Mouse (Mus musculus) spleen, postnatal 4 days (tissue): ENCODE data around the gene Asphd2.

Experiments used
- DNase-seq, 2 experiments: peaks; one replicate each; pipeline ENCODE4 v3.0.0; 2022; ENCODE audit warnings: low spot score in 2 of 2

The Asphd2 gene

DNA sequence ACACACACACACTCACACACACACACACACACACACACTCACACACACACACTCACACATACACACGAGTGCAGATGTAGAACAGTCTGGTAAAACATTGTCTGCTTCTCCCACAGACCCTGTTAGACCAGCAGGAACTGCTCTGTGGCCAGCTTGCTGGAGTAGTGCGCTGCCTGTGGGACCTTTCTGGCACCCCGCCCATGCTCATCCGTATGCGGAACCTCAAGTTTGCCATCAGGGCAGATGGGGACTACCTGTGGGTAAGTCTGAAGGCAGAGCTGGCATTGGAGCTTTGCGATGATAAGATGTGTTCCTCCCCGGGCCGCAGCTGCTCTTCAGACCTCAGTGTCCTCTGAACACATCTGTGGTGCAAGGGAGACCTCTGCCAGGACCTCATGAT lies 45.5 kb downstream of the Asphd2 start:
- no peak for DNase-seq

DNA sequence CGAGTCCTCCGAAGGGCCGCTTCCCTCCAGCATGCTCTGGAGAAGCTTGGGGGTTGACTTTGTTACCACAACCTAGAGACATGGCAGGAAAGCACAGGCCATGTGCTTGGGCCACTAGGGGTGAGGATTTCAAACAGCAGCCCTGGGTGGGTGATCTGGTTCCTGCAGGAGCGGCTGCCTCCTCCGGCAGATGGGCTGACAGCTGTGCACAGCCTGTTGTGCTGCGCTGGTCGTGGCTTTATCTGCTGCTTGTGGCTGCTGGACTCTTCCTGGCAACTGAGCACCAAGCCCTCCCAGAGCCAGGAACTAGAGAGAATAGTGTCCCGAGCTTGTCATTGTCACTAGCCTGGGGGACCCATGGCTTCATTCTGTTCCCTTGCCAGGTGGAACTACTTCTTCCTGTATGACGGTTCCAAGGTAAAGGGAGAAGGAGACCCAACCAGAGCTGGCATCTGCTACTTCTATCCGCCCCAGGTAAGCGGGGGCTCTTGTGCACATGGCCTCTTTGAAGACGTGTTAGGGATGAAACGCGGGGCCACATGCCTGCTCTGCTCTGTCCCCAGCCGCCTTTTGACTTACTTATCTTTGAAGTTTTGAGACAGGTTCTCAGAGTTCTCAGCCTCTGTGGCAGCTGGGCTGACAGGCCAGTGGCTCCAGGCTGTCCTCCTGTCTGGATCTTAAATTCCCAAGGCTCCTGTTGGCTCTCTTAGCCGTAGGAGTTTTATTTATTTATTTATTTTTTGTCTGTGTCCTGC lies 48.3 kb downstream of the Asphd2 start:
- no peak for DNase-seq

DNA sequence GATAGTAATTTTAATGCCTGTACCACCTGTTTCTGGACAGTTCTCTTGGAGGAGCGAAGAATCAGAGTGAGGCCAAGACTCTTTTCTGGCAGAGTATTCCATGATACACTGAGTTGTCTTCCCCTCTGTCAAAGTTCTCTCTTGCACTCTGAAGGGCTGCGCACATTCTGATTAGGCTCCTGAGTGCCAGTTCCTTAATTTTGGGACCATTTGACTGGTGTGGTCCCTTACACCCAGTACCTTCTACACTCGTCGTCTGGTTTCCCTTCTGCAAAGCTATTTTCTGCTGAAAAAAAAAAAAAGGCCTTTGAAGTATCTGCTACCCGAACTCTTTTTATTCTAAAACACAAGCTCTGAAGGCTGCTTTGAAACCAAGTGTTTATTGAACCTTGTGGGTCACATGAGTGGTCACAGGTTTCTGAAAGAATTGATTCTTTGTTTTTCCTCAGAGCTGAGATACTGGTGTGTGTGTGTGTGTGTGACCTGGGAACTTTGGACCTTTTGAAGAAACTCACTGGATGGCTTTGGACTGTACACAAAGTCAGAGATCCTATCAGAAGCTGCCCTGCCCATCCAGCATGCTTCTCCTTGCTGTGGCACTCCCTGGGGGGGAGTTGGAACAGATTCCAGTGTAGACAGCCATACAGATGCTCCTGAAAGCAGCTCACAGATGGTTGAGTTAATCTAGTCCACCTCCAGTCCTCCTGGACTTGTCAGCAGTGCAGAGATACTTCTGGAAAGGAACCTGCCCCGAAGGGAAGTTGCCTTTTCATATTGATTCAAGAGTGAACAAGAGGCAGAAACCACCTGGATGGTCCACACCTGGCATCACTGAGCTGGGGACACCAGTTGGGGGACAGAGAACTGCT lies 50.3 kb downstream of the Asphd2 start:
- no peak for DNase-seq

- DNase-seq: no peak
Measured at GRCm38 (mm10) chr5:112343205-112343595, 51.5 kb downstream of the Asphd2 start.

DNA sequence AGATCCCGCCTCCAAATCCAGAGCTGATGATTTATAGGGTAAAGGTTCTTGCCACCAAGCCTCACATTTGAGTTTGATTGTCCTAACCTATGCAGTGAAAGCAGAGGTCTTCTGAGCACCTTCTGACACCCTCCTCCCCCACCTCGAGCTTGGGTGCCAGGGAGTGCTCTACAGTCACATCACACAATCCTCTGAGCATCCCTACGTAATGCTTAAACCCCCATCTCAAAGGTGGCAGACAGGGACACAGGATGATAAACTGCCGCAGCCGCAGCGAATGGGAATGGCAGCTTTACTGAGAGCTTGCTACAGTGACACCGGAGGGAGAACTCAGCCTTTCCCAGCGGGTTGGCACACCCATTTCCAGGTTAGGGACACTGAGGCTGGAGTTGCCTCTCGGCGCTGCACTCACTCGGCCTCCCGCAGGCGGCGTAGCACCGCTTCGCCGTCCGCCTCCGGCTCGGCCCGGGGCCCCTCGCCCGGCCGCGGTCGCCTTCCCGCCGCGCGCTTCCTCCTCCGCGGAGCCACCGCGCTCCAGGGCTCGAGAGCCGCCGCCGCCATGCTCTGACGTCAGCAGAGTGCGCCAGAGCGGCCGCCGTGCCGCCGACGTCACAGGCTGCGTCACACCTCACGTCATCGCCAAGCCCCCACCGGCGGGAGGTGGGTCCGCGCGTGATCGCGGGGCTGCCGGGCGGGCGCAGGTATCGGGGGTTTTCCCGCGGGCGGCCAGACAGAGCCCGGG lies 52.0 kb downstream of the Asphd2 start, which contains the start of the genes Srrd and Hps4:
TSS of gene Srrd (minus strand) at position 578 of the 742 bp plus-strand sequence.
TSS of gene Hps4 (plus strand) at position 621 of the 742 bp plus-strand sequence.
- DNase-seq: peak; percentile 82 to 93

DNA sequence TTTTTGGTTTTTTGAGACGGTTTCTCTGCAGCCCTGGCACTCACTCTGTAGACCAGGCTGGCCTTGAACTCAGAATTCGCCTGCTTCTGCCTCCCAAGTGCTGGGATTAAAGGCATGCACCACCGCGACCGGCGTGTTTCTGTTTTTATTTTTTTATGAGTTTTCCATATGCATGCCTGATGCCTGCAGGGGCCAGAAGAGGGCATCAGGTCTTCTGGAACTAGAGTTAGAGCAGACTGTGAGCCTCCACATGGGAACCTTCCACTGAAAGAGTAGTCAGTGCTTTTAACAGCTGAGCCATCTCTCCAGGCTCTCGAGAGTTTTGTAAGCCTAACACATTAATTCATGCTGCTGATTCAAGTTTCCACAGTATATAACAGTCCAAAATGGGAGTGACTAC lies 55.5 kb downstream of the Asphd2 start:
- no peak for DNase-seq

DNA sequence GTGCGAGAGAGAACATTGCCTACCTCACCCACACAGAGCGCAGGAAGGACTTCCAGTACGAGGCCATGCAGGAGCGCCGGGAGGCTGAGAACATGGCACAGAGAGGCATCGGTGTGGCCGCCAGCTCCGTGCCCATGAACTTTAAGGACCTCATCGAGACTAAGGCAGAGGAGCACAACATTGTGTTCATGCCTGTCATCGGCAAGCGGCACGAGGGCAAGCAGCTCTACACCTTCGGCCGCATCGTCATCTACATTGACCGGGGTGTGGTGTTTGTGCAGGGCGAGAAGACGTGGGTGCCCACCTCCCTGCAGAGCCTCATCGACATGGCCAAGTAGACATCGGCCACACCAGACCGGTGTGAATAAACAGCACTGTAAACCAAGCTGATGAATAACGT lies 57.7 kb downstream of the Asphd2 start:
- DNase-seq: no peak

GRCm38 (mm10) chr5:112335473-112335872 lies 59.2 kb downstream of the Asphd2 start:
- DNase-seq: peak; percentile 50 to 80
